In the genomic region with DNA sequence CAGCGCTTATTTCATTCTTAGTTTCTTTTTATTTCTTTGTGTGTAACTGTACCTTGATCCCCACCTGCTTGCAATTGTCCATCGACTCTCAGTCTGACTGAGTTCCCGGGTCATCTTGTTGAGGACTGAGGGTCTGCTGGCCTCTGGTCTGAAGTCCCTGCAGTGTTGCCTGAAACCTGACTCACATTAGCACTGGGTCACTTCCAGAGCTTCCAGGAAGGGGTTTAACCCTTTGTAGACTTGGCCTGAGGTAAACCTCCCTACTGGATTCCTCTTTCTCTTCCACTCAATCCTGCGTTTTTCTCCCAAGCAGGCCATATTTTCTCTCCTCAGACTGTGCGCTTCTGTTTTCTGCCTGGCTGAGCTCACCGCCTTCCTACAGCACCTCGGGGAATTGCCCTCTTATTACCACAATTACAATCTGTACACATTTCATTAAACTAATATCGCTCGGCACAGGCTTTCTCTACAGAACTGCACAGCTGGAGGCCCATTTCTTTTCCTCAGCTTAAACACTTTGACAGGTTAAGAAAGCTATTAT, we compare ENCODE assay signal across 10 mouse cellular contexts.
DNase-seq lines count a peak whose midpoint lies in the region; ATAC-seq and TF ChIP-seq lines count a peak whose summit lies in the region.
"Had no signal": no experiment of that assay in that cellular context is flagged by ENCODE, and none has a peak within 500 bp of the region (broad histone marks: within the 10 kb centered on the region; RNA-seq: fewer than 3 reads in every experiment).

No protein-coding gene starts in this region.

- no peak overlapping the region for H3K9ac ChIP-seq in intestine, embryonic 14.5 days (ENCODE audit: low read length)
- no peak overlapping the region for H3K9ac ChIP-seq in intestine, postnatal 0 days (ENCODE audit: low read depth, low read length)
- H3K9ac ChIP-seq in embryonic facial prominence, embryonic 14.5 days (ENCODE audit: low read depth, low read length) = no peak overlapping the region
- H3K9ac ChIP-seq in intestine, embryonic 15.5 days = no peak overlapping the region
- no peak overlapping the region for H3K9ac ChIP-seq in neural tube, embryonic 14.5 days (replicated peaks; ENCODE audit: low read depth, low read length)

- no peak overlapping the region for H3K4me3 ChIP-seq in intestine, embryonic 14.5 days (ENCODE audit: low read depth, low read length)
- no peak overlapping the region for H3K4me3 ChIP-seq in intestine, postnatal 0 days (ENCODE audit: low read depth, low read length)
- H3K4me3 ChIP-seq in embryonic facial prominence, embryonic 14.5 days (ENCODE audit: low read depth, low read length) = peak overlapping the region; percentile 12
- no peak overlapping the region for H3K4me3 ChIP-seq in intestine, embryonic 15.5 days (replicated peaks)
- H3K4me3 ChIP-seq in neural tube, embryonic 14.5 days (ENCODE audit: low read depth, low read length) = no peak overlapping the region

- no peak for DNase-seq in intestine, embryonic 14.5 days (ENCODE audit: low spot score)
- peak; percentile 72 for DNase-seq in embryonic facial prominence, embryonic 14.5 days (ENCODE audit: low spot score)
- no peak for DNase-seq in frontal cortex, postnatal 14 days (ENCODE audit: low spot score in 2 of 2)
- DNase-seq in gastrocnemius, postnatal 14 days = no peak
- DNase-seq: adrenal gland, postnatal 14 days; thymus, adult 2 months had no signal

- peak; percentile 54; the same call in 1 of the 2 replicates for ATAC-seq in intestine, embryonic 14.5 days (replicated peaks; ENCODE audit: low FRiP score, low TSS enrichment, low read depth)
- no peak for ATAC-seq in intestine, postnatal 0 days
- ATAC-seq in embryonic facial prominence, embryonic 14.5 days (ENCODE audit: low read depth) = peak; percentile 82
- peak; percentile 53 for ATAC-seq in intestine, embryonic 15.5 days
- ATAC-seq in neural tube, embryonic 14.5 days (ENCODE audit: low read depth) = peak; percentile 93
- ATAC-seq in monocyte, adult 5-6 weeks (replicated peaks; ENCODE audit: insufficient number of reproducible peaks, low FRiP score, low TSS enrichment, poor library complexity, severe bottlenecking) = no peak

- H3K9me3 ChIP-seq in intestine, embryonic 14.5 days (ENCODE audit: control insufficient read depth, low read length) = no peaks in the 10 kb centered on the region
- H3K9me3 ChIP-seq in intestine, postnatal 0 days (ENCODE audit: control insufficient read depth) = no peaks in the 10 kb centered on the region
- H3K9me3 ChIP-seq in embryonic facial prominence, embryonic 14.5 days (ENCODE audit: control insufficient read depth, low read length) = no peaks in the 10 kb centered on the region
- no peaks in the 10 kb centered on the region for H3K9me3 ChIP-seq in intestine, embryonic 15.5 days
- H3K9me3 ChIP-seq in neural tube, embryonic 14.5 days (ENCODE audit: control insufficient read depth, low read length) = no peaks in the 10 kb centered on the region

- H3K4me2 ChIP-seq in intestine, embryonic 14.5 days (ENCODE audit: low read length) = peak overlapping the region; percentile 15; the same call in 1 of the 2 replicates
- H3K4me2 ChIP-seq in intestine, postnatal 0 days (replicated peaks; ENCODE audit: low read depth) = no peak overlapping the region
- peak overlapping the region; percentile 49 for H3K4me2 ChIP-seq in embryonic facial prominence, embryonic 14.5 days (ENCODE audit: low read depth, low read length)
- peak overlapping the region; percentile 7; the same call in 1 of the 2 replicates for H3K4me2 ChIP-seq in intestine, embryonic 15.5 days (replicated peaks)
- peak overlapping the region; percentile 19 for H3K4me2 ChIP-seq in neural tube, embryonic 14.5 days (ENCODE audit: low read depth, low read length)

- H3K4me1 ChIP-seq in intestine, embryonic 14.5 days (replicated peaks; ENCODE audit: control insufficient read depth, insufficient read depth, low read length) = 0 out of 2 replicates have a peak, but pooled peaks cover 7% of the 10 kb centered on the region
- H3K4me1 ChIP-seq in intestine, postnatal 0 days (replicated peaks; ENCODE audit: control insufficient read depth, insufficient read depth, low read length) = no peaks in the 10 kb centered on the region
- H3K4me1 ChIP-seq in embryonic facial prominence, embryonic 14.5 days (ENCODE audit: control insufficient read depth, insufficient read depth, low read length) = peaks cover 13% of the 10 kb centered on the region
- peaks cover 7% of the 10 kb centered on the region; the same call in 1 of the 2 replicates for H3K4me1 ChIP-seq in intestine, embryonic 15.5 days (replicated peaks)
- peaks cover 19% of the 10 kb centered on the region for H3K4me1 ChIP-seq in neural tube, embryonic 14.5 days (ENCODE audit: control insufficient read depth, insufficient read depth, low read length)

- WGBS in intestine, embryonic 14.5 days = 30% methylated on average over 9 of the region's 9 CpGs
- WGBS in intestine, postnatal 0 days = 37% methylated on average over 9 of the region's 9 CpGs
- 9% methylated on average over 9 of the region's 9 CpGs for WGBS in embryonic facial prominence, embryonic 14.5 days
- 38% methylated on average over 9 of the region's 9 CpGs for WGBS in intestine, embryonic 15.5 days
- WGBS in neural tube, embryonic 14.5 days = 10% methylated on average over 9 of the region's 9 CpGs

- H3K36me3 ChIP-seq in intestine, embryonic 14.5 days (ENCODE audit: control insufficient read depth, insufficient read depth, low read length) = no peaks in the 10 kb centered on the region
- no peaks in the 10 kb centered on the region for H3K36me3 ChIP-seq in intestine, postnatal 0 days (ENCODE audit: control insufficient read depth, insufficient read depth)
- H3K36me3 ChIP-seq in embryonic facial prominence, embryonic 14.5 days (ENCODE audit: control insufficient read depth, insufficient read depth, low read length) = no peaks in the 10 kb centered on the region
- no peaks in the 10 kb centered on the region for H3K36me3 ChIP-seq in intestine, embryonic 15.5 days
- H3K36me3 ChIP-seq in neural tube, embryonic 14.5 days (ENCODE audit: control insufficient read depth, insufficient read depth, low read length) = no peaks in the 10 kb centered on the region

- no peak for TF ChIP-seq CTCF in intestine, postnatal 0 days (IDR thresholded peaks at IDR 0.05; ENCODE audit: low read depth)

- intact Hi-C loops in gastrocnemius, postnatal 14 days (cut with DNase I; ENCODE audit: low total_unique reads) = no loop called here

- no peaks in the 10 kb centered on the region for H3K27me3 ChIP-seq in intestine, embryonic 14.5 days (replicated peaks; ENCODE audit: control insufficient read depth, insufficient read depth, low read length)
- no peaks in the 10 kb centered on the region for H3K27me3 ChIP-seq in intestine, postnatal 0 days (replicated peaks; ENCODE audit: control insufficient read depth, insufficient read depth, low read length)
- no peaks in the 10 kb centered on the region for H3K27me3 ChIP-seq in embryonic facial prominence, embryonic 14.5 days (replicated peaks; ENCODE audit: control insufficient read depth, insufficient read depth, low read length)
- H3K27me3 ChIP-seq in intestine, embryonic 15.5 days (replicated peaks) = no peaks in the 10 kb centered on the region
- no peaks in the 10 kb centered on the region for H3K27me3 ChIP-seq in neural tube, embryonic 14.5 days (ENCODE audit: control insufficient read depth, insufficient read depth, low read length)

- H3K27ac ChIP-seq in intestine, embryonic 14.5 days (ENCODE audit: low read depth) = peak overlapping the region; percentile 77
- H3K27ac ChIP-seq in intestine, postnatal 0 days (ENCODE audit: low read depth, low read length) = no peak overlapping the region
- H3K27ac ChIP-seq in embryonic facial prominence, embryonic 14.5 days (replicated peaks; ENCODE audit: low read depth, low read length) = peak overlapping the region; percentile 78
- H3K27ac ChIP-seq in intestine, embryonic 15.5 days = 0 out of 2 replicates have a peak overlapping the region, but pooled peaks have one; percentile 32
- H3K27ac ChIP-seq in neural tube, embryonic 14.5 days (ENCODE audit: low read depth, low read length) = peak overlapping the region; percentile 52

Comparison
In these comparisons a context has a peak if more than half of its experiments do, and no peak if none do; other contexts are left out.
1. ATAC-seq: peak in intestine, embryonic 14.5 days (single experiment), embryonic facial prominence, embryonic 14.5 days (single experiment), intestine, embryonic 15.5 days (single experiment) and neural tube, embryonic 14.5 days (single experiment); none in intestine, postnatal 0 days (single experiment) and monocyte, adult 5-6 weeks (single experiment).